Mouse (Mus musculus) forebrain, embryonic 15.5 days (tissue): ENCODE data around the gene Atp8a2. TPM values are rescaled to one million over a fixed set of nuclear protein-coding genes. Genes with fewer than 3 reads are reported as not detected.

ENCODE experiments used
- ATAC-seq: fragments of 200-750 bp; cut with Nextera tagmentation; replicated peaks from 2 replicates; pipeline ENCODE4 v1.8.0; 2017; ENCODE audit warnings: mild to moderate bottlenecking, moderate TSS enrichment, moderate library complexity
- H3K27ac ChIP-seq: fragments of 300-500 bp; sonication (generic); replicated peaks from 2 replicates; pipeline ENCODE4 v1.5.1; 2015; ENCODE audit warnings: mild to moderate bottlenecking, inconsistent platforms
- H3K27me3 ChIP-seq: fragments of 300-500 bp; sonication (generic); 2 replicates; pipeline ENCODE4 v1.6.1; 2015; ENCODE audit warnings: inconsistent platforms
- H3K36me3 ChIP-seq: fragments of 300-500 bp; sonication (generic); 2 replicates; pipeline ENCODE4 v1.6.1; 2015; ENCODE audit warnings: mild to moderate bottlenecking, inconsistent platforms
- H3K4me1 ChIP-seq: fragments of 300-500 bp; sonication (generic); 2 replicates; pipeline ENCODE4 v1.6.1; 2015; ENCODE audit warnings: inconsistent platforms
- H3K4me2 ChIP-seq: fragments of 300-500 bp; sonication (generic); replicated peaks from 2 replicates; pipeline ENCODE4 v1.6.1; 2015; ENCODE audit warnings: mild to moderate bottlenecking, inconsistent platforms
- H3K4me3 ChIP-seq: fragments of 300-500 bp; sonication (generic); 2 replicates; pipeline ENCODE4 v1.5.1; 2015; ENCODE audit warnings: mild to moderate bottlenecking, inconsistent platforms
- H3K9ac ChIP-seq: fragments of 300-500 bp; sonication (generic); replicated peaks from 2 replicates; pipeline ENCODE4 v1.6.1; 2015; ENCODE audit warnings: mild to moderate bottlenecking, inconsistent platforms
- H3K9me3 ChIP-seq: fragments of 300-500 bp; sonication (generic); 2 replicates; pipeline ENCODE4 v1.6.1; 2016; ENCODE audit warnings: inconsistent platforms
- WGBS: fragments of 180-500 bp; shearing (Covaris S2); methylation state at CpG from one replicate; pipeline ENCODE4 v1.1.7; 2015; ENCODE audit warnings: mixed read lengths; 5-methylcytosine and 5-hydroxymethylcytosine counted together
- polyA plus RNA-seq: library from polyadenylated mRNA; unstranded; fragments of >200 nt; fragmentation: Nextera tagmentation; extraction: Ambion mirVana; gene quantifications from 2 replicates; pipeline ENCODE4 v1.2.1, GENCODE M21; 2015

Atp8a2 gene
- polyA plus RNA-seq, 1 experiment from 2014 or later, result 31.7 TPM

- 81% methylated on average over 11 of the region's 11 CpGs for WGBS
- H3K27me3 ChIP-seq, result no peaks in the 10 kb centered on the region
- no peaks in the 10 kb centered on the region for H3K36me3 ChIP-seq
- no peak overlapping the region for H3K27ac ChIP-seq
- no peaks in the 10 kb centered on the region for H3K4me1 ChIP-seq
- H3K4me3 ChIP-seq, result no peak overlapping the region
- no peak overlapping the region for H3K9ac ChIP-seq
- no peak overlapping the region for H3K4me2 ChIP-seq
- no peak for ATAC-seq
- no peaks in the 10 kb centered on the region for H3K9me3 ChIP-seq
Measured at GRCm38 (mm10) chr14:59783348-59784341, 413.3 kb downstream of the Atp8a2 start.

- 71% methylated on average over 9 of the region's 9 CpGs for WGBS
- H3K9ac ChIP-seq, result no peak overlapping the region
- no peak for ATAC-seq
Measured at GRCm38 (mm10) chr14:59780391-59780790, 416.6 kb downstream of the Atp8a2 start.

GRCm38 (mm10) chr14:59762227-59762626 is 434.8 kb downstream of the Atp8a2 start:
- WGBS, result 10% methylated on average over 3 of the region's 3 CpGs
- ATAC-seq, result no peak

More at GRCm38 (mm10) chr14:59780391-59780790, 416.6 kb downstream of the Atp8a2 start:
- Histone ChIP-seq H3K4me3 (no peak overlapping the region), H3K4me1 (no peaks in the 10 kb centered on the region), H3K36me3 (no peaks in the 10 kb centered on the region), H3K4me2 (no peak overlapping the region), H3K27me3 (no peaks in the 10 kb centered on the region), H3K9me3 (no peaks in the 10 kb centered on the region), H3K27ac (no peak overlapping the region)

GRCm38 (mm10) chr14:59759900-59760493 is 437.0 kb downstream of the Atp8a2 start:
- no peak overlapping the region for H3K27ac ChIP-seq
- H3K27me3 ChIP-seq, result no peaks in the 10 kb centered on the region
- H3K36me3 ChIP-seq, result no peaks in the 10 kb centered on the region
- no peak overlapping the region for H3K9ac ChIP-seq
- ATAC-seq, result no peak
- 83% methylated on average over 12 of the region's 12 CpGs for WGBS
- no peaks in the 10 kb centered on the region for H3K9me3 ChIP-seq
- H3K4me3 ChIP-seq, result no peak overlapping the region
- peaks cover 7% of the 10 kb centered on the region; the same call in 1 of the 2 replicates for H3K4me1 ChIP-seq
- no peak overlapping the region for H3K4me2 ChIP-seq

More at GRCm38 (mm10) chr14:59762227-59762626, 434.8 kb downstream of the Atp8a2 start:
- peaks cover 7% of the 10 kb centered on the region; the same call in 1 of the 2 replicates for H3K4me1 ChIP-seq
- H3K36me3 ChIP-seq, result no peaks in the 10 kb centered on the region
- H3K4me2 ChIP-seq, result no peak overlapping the region
- no peak overlapping the region for H3K4me3 ChIP-seq
- no peaks in the 10 kb centered on the region for H3K27me3 ChIP-seq
- H3K27ac ChIP-seq, result no peak overlapping the region
- no peak overlapping the region for H3K9ac ChIP-seq
- no peaks in the 10 kb centered on the region for H3K9me3 ChIP-seq

- Histone ChIP-seq H3K9ac (no peak overlapping the region; the same call in 1 of the 2 replicates), H3K4me1 (peaks cover 7% of the 10 kb centered on the region; the same call in 1 of the 2 replicates), H3K36me3 (no peaks in the 10 kb centered on the region), H3K27ac (no peak overlapping the region), H3K9me3 (no peaks in the 10 kb centered on the region), H3K4me2 (no peak overlapping the region), H3K4me3 (no peak overlapping the region), H3K27me3 (no peaks in the 10 kb centered on the region)
- ATAC-seq, result 0 out of 2 replicates have a peak, but pooled peaks have one; percentile 26
- 69% methylated on average over 15 of the region's 15 CpGs for WGBS
Measured at GRCm38 (mm10) chr14:59759196-59759839, 437.7 kb downstream of the Atp8a2 start.

- H3K27me3 ChIP-seq, result no peaks in the 10 kb centered on the region
- H3K4me3 ChIP-seq, result no peak overlapping the region
- no peak overlapping the region for H3K27ac ChIP-seq
- H3K9ac ChIP-seq, result no peak overlapping the region
- ATAC-seq, result no peak
- H3K36me3 ChIP-seq, result no peaks in the 10 kb centered on the region
- no peak overlapping the region for H3K4me2 ChIP-seq
- no peaks in the 10 kb centered on the region for H3K9me3 ChIP-seq
- WGBS, result 89% methylated on average over 3 of the region's 3 CpGs
- no peaks in the 10 kb centered on the region for H3K4me1 ChIP-seq
Measured at GRCm38 (mm10) chr14:59752401-59752800, 444.6 kb downstream of the Atp8a2 start.

GRCm38 (mm10) chr14:59750005-59750404 is 447.0 kb downstream of the Atp8a2 start:
- ATAC-seq, result no peak
- 79% methylated on average over 6 of the region's 6 CpGs for WGBS

GRCm38 (mm10) chr14:59745676-59746075 is 451.3 kb downstream of the Atp8a2 start:
- Histone ChIP-seq H3K4me1 (no peaks in the 10 kb centered on the region), H3K9ac (no peak overlapping the region), H3K36me3 (no peaks in the 10 kb centered on the region), H3K9me3 (no peaks in the 10 kb centered on the region), H3K27me3 (no peaks in the 10 kb centered on the region), H3K27ac (no peak overlapping the region), H3K4me2 (no peak overlapping the region), H3K4me3 (no peak overlapping the region)
- WGBS, result 30% methylated on average over 4 of the region's 4 CpGs
- ATAC-seq, result no peak

More at GRCm38 (mm10) chr14:59750005-59750404, 447.0 kb downstream of the Atp8a2 start:
- no peaks in the 10 kb centered on the region for H3K36me3 ChIP-seq
- no peak overlapping the region for H3K27ac ChIP-seq
- H3K9ac ChIP-seq, result no peak overlapping the region
- H3K27me3 ChIP-seq, result no peaks in the 10 kb centered on the region
- no peaks in the 10 kb centered on the region for H3K9me3 ChIP-seq
- H3K4me2 ChIP-seq, result no peak overlapping the region
- no peaks in the 10 kb centered on the region for H3K4me1 ChIP-seq
- no peak overlapping the region for H3K4me3 ChIP-seq

- no peak overlapping the region for H3K27ac ChIP-seq
- ATAC-seq, result no peak
- no peak overlapping the region for H3K4me2 ChIP-seq
- peaks cover 17% of the 10 kb centered on the region for H3K4me1 ChIP-seq
- WGBS, result 93% methylated on average over 5 of the region's 5 CpGs
- H3K9ac ChIP-seq, result no peak overlapping the region
- H3K27me3 ChIP-seq, result no peaks in the 10 kb centered on the region
- no peaks in the 10 kb centered on the region for H3K9me3 ChIP-seq
- no peak overlapping the region for H3K4me3 ChIP-seq
- H3K36me3 ChIP-seq, result no peaks in the 10 kb centered on the region
Measured at GRCm38 (mm10) chr14:59741752-59742151, 455.2 kb downstream of the Atp8a2 start.

- Histone ChIP-seq H3K27ac (no peak overlapping the region), H3K27me3 (no peaks in the 10 kb centered on the region), H3K9ac (no peak overlapping the region), H3K4me3 (no peak overlapping the region), H3K9me3 (no peaks in the 10 kb centered on the region), H3K4me1 (peaks cover 27% of the 10 kb centered on the region), H3K4me2 (no peak overlapping the region), H3K36me3 (no peaks in the 10 kb centered on the region)
- no peak for ATAC-seq
- 72% methylated on average over 6 of the region's 6 CpGs for WGBS
Measured at GRCm38 (mm10) chr14:59739446-59739845, 457.5 kb downstream of the Atp8a2 start.

- no peak overlapping the region for H3K9ac ChIP-seq
- H3K4me3 ChIP-seq, result no peak overlapping the region
- H3K36me3 ChIP-seq, result no peaks in the 10 kb centered on the region
- peaks cover 27% of the 10 kb centered on the region for H3K4me1 ChIP-seq
- H3K9me3 ChIP-seq, result no peaks in the 10 kb centered on the region
- H3K27me3 ChIP-seq, result no peaks in the 10 kb centered on the region
- WGBS, result 30% methylated on average over 8 of the region's 8 CpGs
- H3K27ac ChIP-seq, result peak overlapping the region; percentile 79
- H3K4me2 ChIP-seq, result no peak overlapping the region
- ATAC-seq, result peak; percentile 66
Measured at GRCm38 (mm10) chr14:59737734-59738294, 459.2 kb downstream of the Atp8a2 start.
